Mouse (Mus musculus): Measurements from ENCODE around the gene Ism1.

DNA sequence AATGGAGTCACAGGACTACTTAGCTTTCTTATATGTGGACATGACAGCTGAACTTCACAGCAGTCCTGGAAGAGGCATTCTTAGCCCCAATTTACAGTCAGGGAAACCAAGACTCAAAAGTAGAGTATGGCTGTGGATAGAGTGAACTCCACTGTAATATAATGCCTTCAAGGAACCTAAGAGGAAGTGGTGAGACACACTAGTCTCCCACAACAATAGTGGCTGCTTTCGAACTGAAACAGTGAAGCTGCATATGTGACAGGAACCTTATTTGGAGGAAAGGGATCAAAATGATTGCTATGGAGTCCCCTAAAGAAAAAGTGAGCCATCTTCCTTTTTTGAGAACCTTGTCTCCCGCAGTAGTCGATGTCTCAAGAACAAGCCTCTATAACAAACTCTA is 6.1 kb upstream of the Ism1 start:
- TF ChIP-seq CTCF (IDR thresholded peaks at IDR 0.05; ENCODE audit: low read depth) (no peak), EP300 (IDR thresholded peaks at IDR 0.05; ENCODE audit: low read depth) (no peak)
